Comparison of ENCODE assay signal across 19 mouse cellular contexts in the genomic region with DNA sequence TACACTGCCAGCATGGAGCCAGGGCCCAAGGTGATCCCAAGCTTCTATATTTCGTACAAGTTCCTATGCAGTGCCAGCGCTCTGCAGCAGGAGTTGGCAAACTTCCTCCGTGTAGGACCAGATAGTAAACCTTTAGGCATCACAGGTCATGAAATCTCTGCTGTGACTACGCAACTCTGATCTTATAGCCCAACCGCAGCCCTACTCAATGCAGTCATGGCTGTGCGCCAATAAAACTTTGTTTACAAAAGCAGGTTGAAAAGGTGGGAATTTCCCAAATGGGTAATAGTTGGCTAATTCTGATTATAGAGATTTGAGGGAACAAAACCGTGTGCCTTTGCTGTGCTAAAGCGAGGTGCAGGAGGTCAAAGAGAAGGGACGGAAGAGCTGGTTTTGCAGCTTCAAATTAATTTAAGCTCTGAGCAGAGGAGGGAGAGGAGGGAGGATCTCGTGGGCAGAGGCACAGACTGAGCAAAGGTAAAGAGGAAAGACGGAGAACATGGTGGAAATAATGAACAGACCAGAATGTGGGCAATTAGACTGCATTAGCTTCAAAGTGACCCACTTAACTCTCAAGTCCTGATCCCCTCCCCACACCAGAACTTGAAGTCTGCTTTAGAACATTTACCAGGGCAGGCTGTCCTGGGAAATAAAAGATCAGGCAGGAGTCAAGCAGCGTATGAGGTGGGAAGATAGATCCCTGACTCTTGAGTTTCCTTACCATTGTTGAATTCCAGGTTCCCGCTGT.
"Had no signal": no experiment of that assay in that cellular context is flagged by ENCODE, and none has a peak within 500 bp of the region (broad histone marks: within the 10 kb centered on the region; RNA-seq: fewer than 3 reads in every experiment).

No protein-coding gene starts in this region.

- H3K4me3 ChIP-seq: lung, embryonic 15.5 days; megakaryocyte, embryonic 14.5 days; midbrain, embryonic 13.5 days; midbrain, embryonic 15.5 days; neural tube, embryonic 12.5 days had no signal

- ATAC-seq: lung, postnatal 0 days; midbrain, embryonic 13.5 days; midbrain, embryonic 15.5 days had no signal

- DNase-seq: lung, adult 2 months; lung, postnatal 14 days; lung, postnatal 36 days; right cerebral cortex, adult 18-20 months; right cerebral cortex, postnatal 25 days; right cerebral cortex, postnatal 4 days; spleen, adult 18-20 months; thymus, adult 18-20 months; thymus, postnatal 25 days; thymus, postnatal 4 days had no signal

- H3K9ac ChIP-seq: liver, embryonic 14.5 days; lung, embryonic 15.5 days; midbrain, embryonic 13.5 days; midbrain, embryonic 15.5 days; neural tube, embryonic 12.5 days had no signal

- H3K4me2 ChIP-seq: lung, embryonic 15.5 days; midbrain, embryonic 11.5 days; midbrain, embryonic 13.5 days; midbrain, embryonic 15.5 days; neural tube, embryonic 12.5 days had no signal

- H3K36me3 ChIP-seq: lung, embryonic 15.5 days; midbrain, embryonic 13.5 days; midbrain, embryonic 15.5 days; neural tube, embryonic 12.5 days had no signal

- H3K27me3 ChIP-seq: lung, embryonic 15.5 days; megakaryocyte, embryonic 14.5 days; midbrain, embryonic 13.5 days; midbrain, embryonic 15.5 days; neural tube, embryonic 12.5 days had no signal

- H3K4me1 ChIP-seq: megakaryocyte, embryonic 14.5 days had no signal

- H3K27ac ChIP-seq: liver, embryonic 14.5 days; lung, embryonic 15.5 days; macrophage; midbrain, embryonic 13.5 days; midbrain, embryonic 15.5 days; neural tube, embryonic 12.5 days had no signal

- H3K9me3 ChIP-seq: lung, embryonic 15.5 days; midbrain, embryonic 13.5 days; midbrain, embryonic 15.5 days; neural tube, embryonic 12.5 days had no signal
